Mouse (Mus musculus): ENCODE measurements at regions not wholly inside any gene's neighbourhood (a gene's known extent, or its start where the extent isn't known, plus 50 kb on each side); places are given as distances from the start of the nearest gene placed in this dataset.

GRCm38 (mm10) chr10:8071858-8072257, 115.8 kb upstream of the Tab2 start:
- ATAC-seq (replicated peaks; ENCODE audit: insufficient number of reproducible peaks, insufficient read depth, low FRiP score, low read depth): no peak
- Histone ChIP-seq H3K27ac (no peak overlapping the region), H3K4me1 (replicated peaks) (no peaks in the 10 kb centered on the region), H3K4me2 (no peak overlapping the region), H3K9me3 (replicated peaks) (no peaks in the 10 kb centered on the region), H3K36me3 (no peaks in the 10 kb centered on the region), H3K4me3 (no peak overlapping the region), H3K9ac (no peak overlapping the region), H3K27me3 (no peaks in the 10 kb centered on the region)
- 60% methylated on average over 3 of the region's 3 CpGs for WGBS

GRCm38 (mm10) chr10:8070472-8070871, 114.4 kb upstream of the Tab2 start:
- Histone ChIP-seq H3K9me3 (replicated peaks) (no peaks in the 10 kb centered on the region), H3K27me3 (no peaks in the 10 kb centered on the region), H3K4me2 (no peak overlapping the region), H3K4me1 (replicated peaks) (no peaks in the 10 kb centered on the region), H3K9ac (no peak overlapping the region), H3K27ac (no peak overlapping the region), H3K36me3 (no peaks in the 10 kb centered on the region), H3K4me3 (no peak overlapping the region)
- WGBS: 50% methylated on average over 2 of the region's 2 CpGs
- no peak for ATAC-seq (replicated peaks; ENCODE audit: insufficient number of reproducible peaks, insufficient read depth, low FRiP score, low read depth)

GRCm38 (mm10) chr10:8066926-8067325, 110.9 kb upstream of the Tab2 start:
- ATAC-seq (replicated peaks; ENCODE audit: insufficient number of reproducible peaks, insufficient read depth, low FRiP score, low read depth): no peak
- no peak overlapping the region for H3K27ac ChIP-seq
- H3K4me3 ChIP-seq: no peak overlapping the region
- H3K9me3 ChIP-seq (replicated peaks): no peaks in the 10 kb centered on the region
- H3K36me3 ChIP-seq: no peaks in the 10 kb centered on the region
- no peak overlapping the region for H3K4me2 ChIP-seq
- H3K9ac ChIP-seq: no peak overlapping the region
- 63% methylated on average over 3 of the region's 3 CpGs for WGBS
- no peaks in the 10 kb centered on the region for H3K4me1 ChIP-seq (replicated peaks)
- no peaks in the 10 kb centered on the region for H3K27me3 ChIP-seq

GRCm38 (mm10) chr10:8065746-8066145, 109.7 kb upstream of the Tab2 start:
- H3K4me2 ChIP-seq: no peak overlapping the region
- H3K36me3 ChIP-seq: no peaks in the 10 kb centered on the region
- 72% methylated on average over 8 of the region's 8 CpGs for WGBS
- H3K9me3 ChIP-seq (replicated peaks): no peaks in the 10 kb centered on the region
- H3K4me1 ChIP-seq (replicated peaks): no peaks in the 10 kb centered on the region
- H3K27me3 ChIP-seq: no peaks in the 10 kb centered on the region
- ATAC-seq (replicated peaks; ENCODE audit: insufficient number of reproducible peaks, insufficient read depth, low FRiP score, low read depth): no peak; the same call in 1 of the 2 replicates
- 0 out of 2 replicates have a peak overlapping the region, but pooled peaks have one; percentile 30 for H3K27ac ChIP-seq
- H3K9ac ChIP-seq: no peak overlapping the region
- no peak overlapping the region for H3K4me3 ChIP-seq

- no peaks in the 10 kb centered on the region for H3K4me1 ChIP-seq (replicated peaks)
- WGBS: 84% methylated on average over 2 of the region's 2 CpGs
- H3K4me2 ChIP-seq: no peak overlapping the region
- H3K27ac ChIP-seq: no peak overlapping the region
- no peaks in the 10 kb centered on the region for H3K27me3 ChIP-seq
- H3K36me3 ChIP-seq: no peaks in the 10 kb centered on the region
- H3K4me3 ChIP-seq: no peak overlapping the region
- H3K9ac ChIP-seq: no peak overlapping the region
- no peaks in the 10 kb centered on the region for H3K9me3 ChIP-seq (replicated peaks)
- ATAC-seq (replicated peaks; ENCODE audit: insufficient number of reproducible peaks, insufficient read depth, low FRiP score, low read depth): no peak
These were observed 108.3 kb upstream of the Tab2 start for GRCm38 (mm10) chr10:8064281-8064680.

- no peak overlapping the region for H3K27ac ChIP-seq
- H3K9ac ChIP-seq: no peak overlapping the region
- H3K4me3 ChIP-seq: no peak overlapping the region
- H3K4me1 ChIP-seq (replicated peaks): no peaks in the 10 kb centered on the region
- H3K4me2 ChIP-seq: no peak overlapping the region
- ATAC-seq (replicated peaks; ENCODE audit: insufficient number of reproducible peaks, insufficient read depth, low FRiP score, low read depth): no peak
- H3K9me3 ChIP-seq (replicated peaks): no peaks in the 10 kb centered on the region
- 70% methylated on average over 5 of the region's 5 CpGs for WGBS
- no peaks in the 10 kb centered on the region for H3K36me3 ChIP-seq
- no peaks in the 10 kb centered on the region for H3K27me3 ChIP-seq
These were observed 107.5 kb upstream of the Tab2 start for GRCm38 (mm10) chr10:8063458-8064090.

- no peak for ATAC-seq (replicated peaks; ENCODE audit: insufficient number of reproducible peaks, insufficient read depth, low FRiP score, low read depth)
- Histone ChIP-seq H3K4me3 (no peak overlapping the region), H3K9ac (no peak overlapping the region)
These were observed 105.0 kb upstream of the Tab2 start for GRCm38 (mm10) chr10:8060987-8061386.

GRCm38 (mm10) chr10:8059769-8060168, 103.7 kb upstream of the Tab2 start:
- Histone ChIP-seq H3K36me3 (no peaks in the 10 kb centered on the region), H3K4me2 (no peak overlapping the region), H3K4me1 (replicated peaks) (no peaks in the 10 kb centered on the region), H3K9ac (no peak overlapping the region), H3K9me3 (replicated peaks) (no peaks in the 10 kb centered on the region), H3K27me3 (no peaks in the 10 kb centered on the region), H3K4me3 (no peak overlapping the region), H3K27ac (no peak overlapping the region)
- ATAC-seq (replicated peaks; ENCODE audit: insufficient number of reproducible peaks, insufficient read depth, low FRiP score, low read depth): no peak
- WGBS: 75% methylated on average over 1 of the region's 1 CpGs

More at GRCm38 (mm10) chr10:8060987-8061386, 105.0 kb upstream of the Tab2 start:
- Histone ChIP-seq H3K9me3 (replicated peaks) (no peaks in the 10 kb centered on the region), H3K27ac (no peak overlapping the region), H3K4me2 (no peak overlapping the region), H3K36me3 (no peaks in the 10 kb centered on the region), H3K27me3 (no peaks in the 10 kb centered on the region), H3K4me1 (replicated peaks) (no peaks in the 10 kb centered on the region)

- 70% methylated on average over 5 of the region's 5 CpGs for WGBS
- H3K27ac ChIP-seq: no peak overlapping the region
- no peaks in the 10 kb centered on the region for H3K27me3 ChIP-seq
- no peak overlapping the region for H3K4me2 ChIP-seq
- no peak overlapping the region for H3K4me3 ChIP-seq
- H3K9me3 ChIP-seq (replicated peaks): no peaks in the 10 kb centered on the region
- H3K4me1 ChIP-seq (replicated peaks): no peaks in the 10 kb centered on the region
- H3K9ac ChIP-seq: no peak overlapping the region
- ATAC-seq (replicated peaks; ENCODE audit: insufficient number of reproducible peaks, insufficient read depth, low FRiP score, low read depth): no peak
- no peaks in the 10 kb centered on the region for H3K36me3 ChIP-seq
These were observed 101.8 kb upstream of the Tab2 start for GRCm38 (mm10) chr10:8057855-8058254.

GRCm38 (mm10) chr10:8055293-8055692, 99.3 kb upstream of the Tab2 start:
- H3K27me3 ChIP-seq: no peaks in the 10 kb centered on the region
- H3K27ac ChIP-seq: no peak overlapping the region
- H3K36me3 ChIP-seq: no peaks in the 10 kb centered on the region
- H3K4me2 ChIP-seq: no peak overlapping the region
- no peak overlapping the region for H3K4me3 ChIP-seq
- no peaks in the 10 kb centered on the region for H3K4me1 ChIP-seq (replicated peaks)
- no peaks in the 10 kb centered on the region for H3K9me3 ChIP-seq (replicated peaks)
- WGBS: 62% methylated on average over 6 of the region's 6 CpGs
- no peak for ATAC-seq (replicated peaks; ENCODE audit: insufficient number of reproducible peaks, insufficient read depth, low FRiP score, low read depth)
- no peak overlapping the region for H3K9ac ChIP-seq

GRCm38 (mm10) chr10:8043416-8044163, 87.6 kb upstream of the Tab2 start:
- Histone ChIP-seq H3K9ac (no peak overlapping the region), H3K9me3 (replicated peaks) (no peaks in the 10 kb centered on the region), H3K4me3 (no peak overlapping the region), H3K27me3 (no peaks in the 10 kb centered on the region), H3K36me3 (no peaks in the 10 kb centered on the region), H3K4me1 (replicated peaks) (no peaks in the 10 kb centered on the region), H3K27ac (no peak overlapping the region), H3K4me2 (no peak overlapping the region)
- 81% methylated on average over 3 of the region's 3 CpGs for WGBS
- ATAC-seq (replicated peaks; ENCODE audit: insufficient number of reproducible peaks, insufficient read depth, low FRiP score, low read depth): no peak

- 90% methylated on average over 6 of the region's 6 CpGs for WGBS
- no peak overlapping the region for H3K27ac ChIP-seq
- no peak overlapping the region for H3K9ac ChIP-seq
- no peak overlapping the region for H3K4me2 ChIP-seq
- no peak overlapping the region for H3K4me3 ChIP-seq
- H3K9me3 ChIP-seq (replicated peaks): no peaks in the 10 kb centered on the region
- ATAC-seq (replicated peaks; ENCODE audit: insufficient number of reproducible peaks, insufficient read depth, low FRiP score, low read depth): no peak
- no peaks in the 10 kb centered on the region for H3K36me3 ChIP-seq
- H3K4me1 ChIP-seq (replicated peaks): peaks cover 11% of the 10 kb centered on the region
- no peaks in the 10 kb centered on the region for H3K27me3 ChIP-seq
These were observed 86.3 kb upstream of the Tab2 start for GRCm38 (mm10) chr10:8042306-8042705.
